Mouse (Mus musculus): ENCODE data around the gene Kpna2. TPM values are rescaled to one million over a fixed set of nuclear protein-coding genes. Genes with fewer than 3 reads are reported as not detected.

Gene Kpna2
- total and polyA plus RNA-seq, 2 experiments from 2014 or later = 82.8 to 92.7 TPM

GRCm38 (mm10) chr11:106954566-106954965 lies 44.8 kb downstream of the Kpna2 start:
- Histone ChIP-seq H3K4me2 (ENCODE audit: low read depth, low read length, poor library complexity, severe bottlenecking) (no peak overlapping the region), H3K27me3 (ENCODE audit: insufficient read depth, low read length) (no peaks in the 10 kb centered on the region), H3K9me3 (ENCODE audit: low read length) (no peaks in the 10 kb centered on the region), H3K36me3 (ENCODE audit: insufficient read depth, low read length) (no peaks in the 10 kb centered on the region), H3K4me1 (ENCODE audit: insufficient read depth, low read length) (no peaks in the 10 kb centered on the region), H3K9ac (replicated peaks; ENCODE audit: low read length, poor library complexity, severe bottlenecking) (no peak overlapping the region), H3K27ac (ENCODE audit: low read depth, low read length) (no peak overlapping the region), H3K4me3 (ENCODE audit: low read depth, low read length) (no peak overlapping the region)
- no peak for ATAC-seq (ENCODE audit: low FRiP score)
- DNase-seq (ENCODE audit: low spot score) = no peak
- no peak for TF ChIP-seq CTCF (IDR thresholded peaks at IDR 0.05)
- WGBS = 81% methylated on average over 8 of the region's 8 CpGs

DNA sequence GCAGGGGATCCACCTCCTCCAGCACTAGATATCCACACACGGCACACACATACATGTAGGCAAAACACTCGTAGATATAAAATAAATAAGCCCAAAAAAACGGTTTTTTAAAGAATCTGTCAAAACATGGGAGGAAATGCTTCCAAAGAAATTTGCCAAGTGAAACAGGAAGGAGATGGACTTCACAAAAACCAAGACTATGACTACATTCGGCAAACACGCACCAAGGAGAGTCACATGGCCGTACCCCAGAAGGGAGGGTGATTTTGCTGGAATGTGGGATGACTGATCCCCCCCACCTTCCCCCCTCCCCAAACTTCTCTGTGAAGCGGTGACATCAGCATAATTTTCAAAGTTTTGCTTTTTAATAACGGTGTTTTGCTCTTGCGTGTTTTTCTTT lies 45.2 kb downstream of the Kpna2 start:
- Histone ChIP-seq H3K9ac (replicated peaks; ENCODE audit: low read length, poor library complexity, severe bottlenecking) (no peak overlapping the region), H3K4me2 (ENCODE audit: low read depth, low read length, poor library complexity, severe bottlenecking) (no peak overlapping the region), H3K9me3 (ENCODE audit: low read length) (no peaks in the 10 kb centered on the region), H3K4me3 (ENCODE audit: low read depth, low read length) (no peak overlapping the region), H3K27ac (ENCODE audit: low read depth, low read length) (no peak overlapping the region), H3K36me3 (ENCODE audit: insufficient read depth, low read length) (no peaks in the 10 kb centered on the region), H3K4me1 (ENCODE audit: insufficient read depth, low read length) (no peaks in the 10 kb centered on the region), H3K27me3 (ENCODE audit: insufficient read depth, low read length) (no peaks in the 10 kb centered on the region)
- no peak for DNase-seq (ENCODE audit: low spot score)
- no peak for ATAC-seq (ENCODE audit: low FRiP score)
- WGBS = 80% methylated on average over 9 of the region's 9 CpGs
- TF ChIP-seq CTCF (IDR thresholded peaks at IDR 0.05) = no peak

Other genes starting within 250 kb of the Kpna2 start
- 17.5 and 18.1 TPM in 2 replicates for gene Pecam1, start 248.9 kb downstream of the Kpna2 start, total RNA-seq (2014; rRNA removed)
- gene Pecam1, start 248.9 kb downstream of the Kpna2 start, polyA plus RNA-seq (2015; fragmentation: Nextera tagmentation; extraction: Ambion mirVana) = 9.8 and 11.1 TPM in 2 replicates
- gene Milr1, start 248.3 kb downstream of the Kpna2 start, total RNA-seq (2014; rRNA removed) = 0.66 TPM in 1 of 2 replicates, not detected in the other
- 0.37 and 0.82 TPM in 2 replicates for gene Milr1, start 248.3 kb downstream of the Kpna2 start, polyA plus RNA-seq (2015; fragmentation: Nextera tagmentation; extraction: Ambion mirVana)
- gene Polg2, start 220.0 kb downstream of the Kpna2 start, total RNA-seq (2014; rRNA removed) = 6.6 and 9.8 TPM in 2 replicates
- 9.7 and 10.5 TPM in 2 replicates for gene Polg2, start 220.0 kb downstream of the Kpna2 start, polyA plus RNA-seq (2015; fragmentation: Nextera tagmentation; extraction: Ambion mirVana)
- gene Ddx5, start 210.4 kb downstream of the Kpna2 start, total RNA-seq (2014; rRNA removed) = 408 and 459 TPM in 2 replicates
- 260 and 301 TPM in 2 replicates for gene Ddx5, start 210.4 kb downstream of the Kpna2 start, polyA plus RNA-seq (2015; fragmentation: Nextera tagmentation; extraction: Ambion mirVana)
- gene Cep95, start 210.3 kb downstream of the Kpna2 start, total RNA-seq (2014; rRNA removed) = 6.0 and 13.3 TPM in 2 replicates
- gene Cep95, start 210.3 kb downstream of the Kpna2 start, polyA plus RNA-seq (2015; fragmentation: Nextera tagmentation; extraction: Ambion mirVana) = 6.0 and 7.9 TPM in 2 replicates
- gene Smurf2, start 78.8 kb downstream of the Kpna2 start, total RNA-seq (2014; rRNA removed) = 33.9 and 41.3 TPM in 2 replicates
- gene Smurf2, start 78.8 kb downstream of the Kpna2 start, polyA plus RNA-seq (2015; fragmentation: Nextera tagmentation; extraction: Ambion mirVana) = 7.8 TPM in 2 replicates
- 11.0 and 15.6 TPM in 2 replicates for gene 1810010H24Rik, start 26.1 kb upstream of the Kpna2 start, total RNA-seq (2014; rRNA removed)
- gene 1810010H24Rik, start 26.1 kb upstream of the Kpna2 start, polyA plus RNA-seq (2015; fragmentation: Nextera tagmentation; extraction: Ambion mirVana) = 10.9 and 11.5 TPM in 2 replicates
- gene Bptf, start 132.6 kb upstream of the Kpna2 start, total RNA-seq (2014; rRNA removed) = 41.5 and 56.4 TPM in 2 replicates
- gene Bptf, start 132.6 kb upstream of the Kpna2 start, polyA plus RNA-seq (2015; fragmentation: Nextera tagmentation; extraction: Ambion mirVana) = 14.8 and 20.4 TPM in 2 replicates
- gene Nol11, start 189.8 kb upstream of the Kpna2 start, total RNA-seq (2014; rRNA removed) = 35.6 and 40.9 TPM in 2 replicates
- gene Nol11, start 189.8 kb upstream of the Kpna2 start, polyA plus RNA-seq (2015; fragmentation: Nextera tagmentation; extraction: Ambion mirVana) = 35.4 and 36.9 TPM in 2 replicates